ENCODE assay signal across 13 mouse cellular contexts in the genomic region with DNA sequence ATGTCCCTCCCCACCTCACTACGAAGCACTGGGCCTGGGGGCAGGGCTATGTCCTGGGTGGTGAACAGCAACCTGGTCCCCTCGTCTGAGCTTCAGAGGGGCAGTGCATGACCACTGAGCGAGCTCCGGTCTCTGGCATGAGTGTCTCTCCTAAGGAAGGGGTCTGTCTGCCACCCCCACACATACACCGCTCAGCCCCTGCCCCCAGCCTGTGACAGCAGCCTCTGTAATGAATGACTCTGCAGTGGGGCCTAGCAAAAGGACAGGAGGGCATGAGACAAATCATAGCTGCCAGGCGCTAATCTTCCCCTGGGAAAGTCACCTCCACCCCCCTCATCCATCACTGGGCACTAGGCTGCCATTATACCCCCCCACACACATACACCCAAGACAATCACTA.
"Had no signal": no experiment of that assay in that cellular context is flagged by ENCODE, and none has a peak within 500 bp of the region (broad histone marks: within the 10 kb centered on the region; RNA-seq: fewer than 3 reads in every experiment).

No protein-coding gene starts in this region.

- ATAC-seq: midbrain, embryonic 16.5 days had no signal

- H3K4me3 ChIP-seq: midbrain, embryonic 10.5 days; midbrain, embryonic 12.5 days; myocyte had no signal

- H3K27ac ChIP-seq: midbrain, embryonic 10.5 days; midbrain, embryonic 12.5 days had no signal

- H3K36me3 ChIP-seq: midbrain, embryonic 10.5 days; midbrain, embryonic 12.5 days had no signal

- H3K9me3 ChIP-seq: midbrain, embryonic 10.5 days; midbrain, embryonic 12.5 days had no signal

- H3K9ac ChIP-seq: lung, embryonic 14.5 days; midbrain, embryonic 12.5 days had no signal

- H3K4me2 ChIP-seq: lung, embryonic 14.5 days; midbrain, embryonic 12.5 days had no signal

- DNase-seq: lung, adult 18-20 months; lung, embryonic 14.5 days; lung, postnatal 10 days; lung, postnatal 4 days; midbrain, embryonic 14.5 days; right cerebral cortex, postnatal 14 days; thymus, adult 18-20 months; thymus, postnatal 14 days; thymus, postnatal 36 days had no signal
